Mouse (Mus musculus) forebrain, embryonic 12.5 days (tissue): Measurements from ENCODE around the gene Sdr42e1. TPM values are rescaled to one million over a fixed set of nuclear protein-coding genes. Genes with fewer than 3 reads are reported as not detected.

Experiments used
- ATAC-seq: fragments of 200-750 bp; cut with Nextera tagmentation; 2 replicates; pipeline ENCODE4 v1.8.0; 2017; ENCODE audit warnings: moderate TSS enrichment; ENCODE audit not compliant: low FRiP score
- H3K27ac ChIP-seq: fragments of 300-500 bp; sonication (generic); 2 replicates; pipeline ENCODE4 v1.5.1; 2016; ENCODE audit warnings: mild to moderate bottlenecking
- H3K27me3 ChIP-seq: fragments of 300-500 bp; sonication (generic); 2 replicates; pipeline ENCODE4 v1.6.1; 2016; ENCODE audit warnings: mild to moderate bottlenecking
- H3K36me3 ChIP-seq: fragments of 300-500 bp; sonication (generic); replicated peaks from 2 replicates; pipeline ENCODE4 v1.6.1; 2016; ENCODE audit warnings: mild to moderate bottlenecking
- H3K4me1 ChIP-seq: fragments of 300-500 bp; sonication (generic); 2 replicates; pipeline ENCODE4 v1.6.1; 2016
- H3K4me2 ChIP-seq: fragments of 300-500 bp; sonication (generic); 2 replicates; pipeline ENCODE4 v1.6.1; 2016; ENCODE audit warnings: mild to moderate bottlenecking, moderate library complexity
- H3K4me3 ChIP-seq: fragments of 300-500 bp; sonication (generic); replicated peaks from 2 replicates; pipeline ENCODE4 v1.5.1; 2016; ENCODE audit warnings: mild to moderate bottlenecking
- H3K9ac ChIP-seq: fragments of 300-500 bp; sonication (generic); 2 replicates; pipeline ENCODE4 v1.6.1; 2016; ENCODE audit warnings: mild to moderate bottlenecking
- H3K9me3 ChIP-seq: fragments of 300-500 bp; sonication (generic); 2 replicates; pipeline ENCODE4 v1.6.1; 2016
- WGBS: fragments of 180-500 bp; shearing (Covaris S2); methylation state at CpG from one replicate; pipeline ENCODE4 v1.1.7; 2016; 5-methylcytosine and 5-hydroxymethylcytosine counted together
- polyA plus RNA-seq: library from polyadenylated mRNA; unstranded; fragments of >200 nt; fragmentation: Nextera tagmentation; extraction: Ambion mirVana; gene quantifications from 2 replicates; pipeline ENCODE4 v1.2.1, GENCODE M21; 2016

Sdr42e1 gene
- polyA plus RNA-seq, 1 experiment from 2014 or later = 0.50 TPM

GRCm38 (mm10) chr8:117687890-117688289 lies 14.4 kb upstream of the Sdr42e1 start:
- Histone ChIP-seq H3K27ac (no peak overlapping the region), H3K36me3 (no peaks in the 10 kb centered on the region), H3K4me3 (no peak overlapping the region), H3K4me2 (no peak overlapping the region), H3K27me3 (no peaks in the 10 kb centered on the region), H3K9me3 (no peaks in the 10 kb centered on the region), H3K9ac (no peak overlapping the region), H3K4me1 (no peaks in the 10 kb centered on the region)
- no peak for ATAC-seq
- WGBS = 88% methylated on average over 7 of the region's 7 CpGs

GRCm38 (mm10) chr8:117684504-117684903 lies 11.0 kb upstream of the Sdr42e1 start:
- 0 out of 2 replicates have a peak, but pooled peaks cover 2% of the 10 kb centered on the region for H3K27me3 ChIP-seq
- H3K4me1 ChIP-seq = no peaks in the 10 kb centered on the region
- H3K36me3 ChIP-seq = no peaks in the 10 kb centered on the region
- no peak overlapping the region for H3K9ac ChIP-seq
- no peak for ATAC-seq
- no peak overlapping the region for H3K4me2 ChIP-seq
- WGBS = 73% methylated on average over 11 of the region's 11 CpGs
- no peak overlapping the region for H3K27ac ChIP-seq
- H3K4me3 ChIP-seq = no peak overlapping the region
- no peaks in the 10 kb centered on the region for H3K9me3 ChIP-seq

GRCm38 (mm10) chr8:117683925-117684472 lies 10.5 kb upstream of the Sdr42e1 start:
- H3K4me2 ChIP-seq = no peak overlapping the region
- no peak overlapping the region for H3K4me3 ChIP-seq
- 0 out of 2 replicates have a peak, but pooled peaks cover 2% of the 10 kb centered on the region for H3K27me3 ChIP-seq
- H3K4me1 ChIP-seq = no peaks in the 10 kb centered on the region
- no peak overlapping the region for H3K9ac ChIP-seq
- no peak for ATAC-seq
- no peaks in the 10 kb centered on the region for H3K36me3 ChIP-seq
- WGBS = 88% methylated on average over 10 of the region's 10 CpGs
- H3K9me3 ChIP-seq = no peaks in the 10 kb centered on the region
- H3K27ac ChIP-seq = no peak overlapping the region

GRCm38 (mm10) chr8:117678650-117679049 lies 5.2 kb upstream of the Sdr42e1 start:
- H3K4me1 ChIP-seq = no peaks in the 10 kb centered on the region
- no peak overlapping the region for H3K4me2 ChIP-seq
- H3K4me3 ChIP-seq = no peak overlapping the region
- no peaks in the 10 kb centered on the region for H3K36me3 ChIP-seq
- H3K9ac ChIP-seq = no peak overlapping the region
- H3K27ac ChIP-seq = no peak overlapping the region
- 0 out of 2 replicates have a peak, but pooled peaks cover 2% of the 10 kb centered on the region for H3K27me3 ChIP-seq
- WGBS = 85% methylated on average over 4 of the region's 4 CpGs
- ATAC-seq = no peak
- H3K9me3 ChIP-seq = no peaks in the 10 kb centered on the region

GRCm38 (mm10) chr8:117677011-117677410 lies 3.5 kb upstream of the Sdr42e1 start:
- no peak overlapping the region for H3K9ac ChIP-seq
- H3K4me3 ChIP-seq = no peak overlapping the region
- WGBS = 89% methylated on average over 8 of the region's 8 CpGs
- no peak for ATAC-seq
- H3K9me3 ChIP-seq = no peaks in the 10 kb centered on the region
- no peaks in the 10 kb centered on the region for H3K27me3 ChIP-seq
- no peak overlapping the region for H3K4me2 ChIP-seq
- no peaks in the 10 kb centered on the region for H3K36me3 ChIP-seq
- H3K4me1 ChIP-seq = peaks cover 7% of the 10 kb centered on the region
- H3K27ac ChIP-seq = no peak overlapping the region

- 80% methylated on average over 9 of the region's 9 CpGs for WGBS
- Histone ChIP-seq H3K36me3 (no peaks in the 10 kb centered on the region), H3K4me2 (no peak overlapping the region), H3K27me3 (no peaks in the 10 kb centered on the region), H3K9me3 (no peaks in the 10 kb centered on the region), H3K27ac (no peak overlapping the region), H3K9ac (no peak overlapping the region), H3K4me3 (no peak overlapping the region), H3K4me1 (peaks cover 7% of the 10 kb centered on the region)
- ATAC-seq = no peak
Observed at GRCm38 (mm10) chr8:117676460-117676859, 3.0 kb upstream of the Sdr42e1 start.

GRCm38 (mm10) chr8:117675171-117675570 lies 1.7 kb upstream of the Sdr42e1 start:
- Histone ChIP-seq H3K4me1 (peaks cover 13% of the 10 kb centered on the region), H3K4me3 (no peak overlapping the region), H3K27me3 (no peaks in the 10 kb centered on the region), H3K4me2 (no peak overlapping the region), H3K9ac (no peak overlapping the region), H3K9me3 (no peaks in the 10 kb centered on the region), H3K36me3 (no peaks in the 10 kb centered on the region), H3K27ac (no peak overlapping the region)
- 84% methylated on average over 5 of the region's 5 CpGs for WGBS
- ATAC-seq = no peak

GRCm38 (mm10) chr8:117672558-117672957 lies 931 bp downstream of the Sdr42e1 start:
- no peaks in the 10 kb centered on the region for H3K36me3 ChIP-seq
- 86% methylated on average over 3 of the region's 3 CpGs for WGBS
- H3K4me1 ChIP-seq = peaks cover 13% of the 10 kb centered on the region
- no peak overlapping the region for H3K9ac ChIP-seq
- H3K27ac ChIP-seq = no peak overlapping the region
- no peaks in the 10 kb centered on the region for H3K27me3 ChIP-seq
- no peak overlapping the region for H3K4me3 ChIP-seq
- no peaks in the 10 kb centered on the region for H3K9me3 ChIP-seq
- H3K4me2 ChIP-seq = no peak overlapping the region
- no peak for ATAC-seq

- H3K4me3 ChIP-seq = no peak overlapping the region
- no peaks in the 10 kb centered on the region for H3K9me3 ChIP-seq
- 37% methylated on average over 11 of the region's 11 CpGs for WGBS
- no peak overlapping the region; the same call in 1 of the 2 replicates for H3K4me2 ChIP-seq
- no peaks in the 10 kb centered on the region for H3K27me3 ChIP-seq
- peaks cover 13% of the 10 kb centered on the region for H3K4me1 ChIP-seq
- H3K36me3 ChIP-seq = no peaks in the 10 kb centered on the region
- no peak overlapping the region for H3K9ac ChIP-seq
- ATAC-seq = no peak
- H3K27ac ChIP-seq = no peak overlapping the region
Observed at GRCm38 (mm10) chr8:117670461-117670860, 3.0 kb downstream of the Sdr42e1 start.

- Histone ChIP-seq H3K4me2 (no peak overlapping the region), H3K27ac (no peak overlapping the region), H3K9ac (no peak overlapping the region), H3K4me3 (no peak overlapping the region), H3K9me3 (no peaks in the 10 kb centered on the region), H3K36me3 (no peaks in the 10 kb centered on the region), H3K27me3 (no peaks in the 10 kb centered on the region), H3K4me1 (peaks cover 5% of the 10 kb centered on the region; the same call in 1 of the 2 replicates)
- WGBS = 83% methylated on average over 13 of the region's 13 CpGs
- no peak for ATAC-seq
Observed at GRCm38 (mm10) chr8:117667349-117668124, 6.0 kb downstream of the Sdr42e1 start.

- Histone ChIP-seq H3K4me1 (peaks cover 13% of the 10 kb centered on the region), H3K4me3 (no peak overlapping the region), H3K4me2 (no peak overlapping the region), H3K27ac (no peak overlapping the region), H3K36me3 (no peaks in the 10 kb centered on the region), H3K9ac (0 out of 2 replicates have a peak overlapping the region, but pooled peaks have one; percentile 4), H3K9me3 (no peaks in the 10 kb centered on the region), H3K27me3 (no peaks in the 10 kb centered on the region)
- peak; percentile 77 for ATAC-seq
- 41% methylated on average over 11 of the region's 11 CpGs for WGBS
Observed at GRCm38 (mm10) chr8:117660358-117661031, 13.0 kb downstream of the Sdr42e1 start.

- no peak overlapping the region for H3K4me3 ChIP-seq
- 84% methylated on average over 7 of the region's 7 CpGs for WGBS
- no peak overlapping the region for H3K27ac ChIP-seq
- no peaks in the 10 kb centered on the region for H3K27me3 ChIP-seq
- H3K9me3 ChIP-seq = no peaks in the 10 kb centered on the region
- peaks cover 13% of the 10 kb centered on the region for H3K4me1 ChIP-seq
- no peak for ATAC-seq
- no peak overlapping the region for H3K4me2 ChIP-seq
- H3K9ac ChIP-seq = no peak overlapping the region
- no peaks in the 10 kb centered on the region for H3K36me3 ChIP-seq
Observed at GRCm38 (mm10) chr8:117658990-117659389, 14.5 kb downstream of the Sdr42e1 start.
